Mouse (Mus musculus) bone marrow macrophage, adult 2 months (primary cell): ENCODE data around the gene Arhgef19. TPM values are rescaled to one million over a fixed set of nuclear protein-coding genes. Genes with fewer than 3 reads are reported as not detected.

ENCODE experiments used
- H3K27ac ChIP-seq: 2 replicates; pipeline ENCODE4 v1.5.1; 2012; ENCODE audit warnings: low read depth, low read length; ENCODE audit not compliant: insufficient read depth
- H3K4me1 ChIP-seq: 2 replicates; pipeline ENCODE4 v1.6.1; 2012; ENCODE audit warnings: low read length; ENCODE audit not compliant: control insufficient read depth, insufficient read depth
- H3K4me3 ChIP-seq: 2 replicates; pipeline ENCODE4 v1.5.1; 2012; ENCODE audit warnings: mild to moderate bottlenecking, low read length, moderate library complexity; ENCODE audit not compliant: insufficient read depth
- CTCF ChIP-seq: IDR thresholded peaks from 2 replicates; pipeline ENCODE4 v1.5.1; 2012; ENCODE audit warnings: low read depth, mild to moderate bottlenecking, low read length, moderate library complexity
- POLR2A ChIP-seq: IDR thresholded peaks from 2 replicates; pipeline ENCODE4 v1.6.1; 2012; ENCODE audit warnings: mild to moderate bottlenecking, low read depth, low read length, borderline replicate concordance
- polyA plus RNA-seq: library from polyadenylated mRNA; stranded (reverse); fragments of >200 nt; gene quantifications from 2 replicates; pipeline ENCODE4 v1.2.4, GENCODE M21; 2012; ENCODE audit not compliant: missing spikeins, insufficient read depth, insufficient read length

The Arhgef19 gene
- polyA plus RNA-seq, 1 experiment: not detected

GRCm38 (mm10) chr4:141211646-141212045, 27.7 kb upstream of the Arhgef19 start:
- Histone ChIP-seq H3K4me3 (no peak overlapping the region), H3K27ac (no peak overlapping the region), H3K4me1 (peaks cover 4% of the 10 kb centered on the region; the same call in 1 of the 2 replicates)
- TF ChIP-seq CTCF (no peak), POLR2A (no peak)

- Histone ChIP-seq H3K4me3 (no peak overlapping the region), H3K4me1 (peaks cover 6% of the 10 kb centered on the region), H3K27ac (no peak overlapping the region)
- TF ChIP-seq CTCF: no peak
- no peak for TF ChIP-seq POLR2A
Observed at GRCm38 (mm10) chr4:141212892-141213291, 26.4 kb upstream of the Arhgef19 start.

GRCm38 (mm10) chr4:141213342-141213741, 26.0 kb upstream of the Arhgef19 start:
- H3K27ac ChIP-seq: no peak overlapping the region
- peaks cover 10% of the 10 kb centered on the region for H3K4me1 ChIP-seq
- TF ChIP-seq POLR2A: no peak
- TF ChIP-seq CTCF: no peak
- H3K4me3 ChIP-seq: peak overlapping the region; percentile 70

GRCm38 (mm10) chr4:141213770-141214336, 25.4 kb upstream of the Arhgef19 start, which contains the start of gene Rsg1:
Gene Rsg1 (plus strand): TSS chr4:141213956.
- H3K27ac ChIP-seq: no peak within 1 kb of the TSS
- H3K4me1 ChIP-seq: peaks cover 13% of the 10 kb centered on the region
- peak within 1 kb of the TSS; percentile 70 for H3K4me3 ChIP-seq
- TF ChIP-seq POLR2A (no peak), CTCF (no peak)

- TF ChIP-seq POLR2A: no peak
- TF ChIP-seq CTCF: peak; percentile 41
- Histone ChIP-seq H3K4me1 (peaks cover 13% of the 10 kb centered on the region), H3K27ac (no peak overlapping the region), H3K4me3 (peak overlapping the region; percentile 70)
Observed at GRCm38 (mm10) chr4:141214337-141214851, 24.9 kb upstream of the Arhgef19 start.

GRCm38 (mm10) chr4:141219583-141220213, 19.6 kb upstream of the Arhgef19 start:
- Histone ChIP-seq H3K27ac (no peak overlapping the region), H3K4me1 (peaks cover 13% of the 10 kb centered on the region), H3K4me3 (no peak overlapping the region)
- TF ChIP-seq CTCF (no peak), POLR2A (no peak)

GRCm38 (mm10) chr4:141221848-141222247, 17.5 kb upstream of the Arhgef19 start:
- Histone ChIP-seq H3K4me3 (no peak overlapping the region), H3K27ac (no peak overlapping the region), H3K4me1 (peaks cover 13% of the 10 kb centered on the region)
- no peak for TF ChIP-seq POLR2A
- no peak for TF ChIP-seq CTCF

GRCm38 (mm10) chr4:141222752-141223151, 16.5 kb upstream of the Arhgef19 start:
- Histone ChIP-seq H3K4me1 (peaks cover 13% of the 10 kb centered on the region), H3K27ac (no peak overlapping the region), H3K4me3 (no peak overlapping the region)
- no peak for TF ChIP-seq CTCF
- TF ChIP-seq POLR2A: no peak

- Histone ChIP-seq H3K4me3 (no peak overlapping the region), H3K4me1 (no peaks in the 10 kb centered on the region), H3K27ac (no peak overlapping the region)
- TF ChIP-seq CTCF (no peak), POLR2A (no peak)
Observed at GRCm38 (mm10) chr4:141228687-141229086, 10.6 kb upstream of the Arhgef19 start.

- no peak overlapping the region for H3K27ac ChIP-seq
- TF ChIP-seq POLR2A (no peak), CTCF (no peak)
- no peak overlapping the region for H3K4me3 ChIP-seq
- H3K4me1 ChIP-seq: no peaks in the 10 kb centered on the region
Observed at GRCm38 (mm10) chr4:141233196-141233595, 6.1 kb upstream of the Arhgef19 start.

GRCm38 (mm10) chr4:141235537-141236111, 3.7 kb upstream of the Arhgef19 start:
- Histone ChIP-seq H3K27ac (no peak overlapping the region), H3K4me3 (no peak overlapping the region), H3K4me1 (peaks cover 8% of the 10 kb centered on the region)
- TF ChIP-seq CTCF (no peak), POLR2A (no peak)
